Mouse (Mus musculus) CH12.LX (cell line): ENCODE measurements around the gene Ostm1. TPM values are rescaled to one million over a fixed set of nuclear protein-coding genes. Genes with fewer than 3 reads are reported as not detected.

Source experiments
- DNase-seq: peaks from one replicate; pipeline ENCODE4 v3.0.0-alpha.2; 2013; ENCODE audit errors: extremely low read depth
- H3K27ac ChIP-seq: 2 replicates; pipeline ENCODE4 v1.5.1; 2012; ENCODE audit warnings: low read depth, mild to moderate bottlenecking, control low read depth, moderate library complexity; ENCODE audit not compliant: insufficient read depth
- H3K27me3 ChIP-seq: replicated peaks from 2 replicates; pipeline ENCODE3; 2012; ENCODE audit warnings: inconsistent platforms
- H3K36me3 ChIP-seq, 2 experiments: replicated peaks in 1 of 2; 2 replicates each; pipeline versions ENCODE3 to v1.6.1; 2012; ENCODE audit warnings: inconsistent platforms in 1 of 2, low read length in 1 of 2, mild to moderate bottlenecking in 1 of 2, mixed read lengths in 1 of 2, moderate library complexity in 1 of 2; ENCODE audit not compliant: control insufficient read depth in 1 of 2, insufficient read depth in 1 of 2
- H3K4me1 ChIP-seq, 2 experiments: 2 replicates each; pipeline ENCODE4 v1.6.1; 2012; ENCODE audit warnings: inconsistent platforms in 1 of 2, moderate library complexity in 1 of 2; ENCODE audit not compliant: insufficient read depth in 2 of 2, control insufficient read depth in 1 of 2
- H3K4me2 ChIP-seq: 2 replicates; pipeline ENCODE4 v1.6.1; 2012; ENCODE audit warnings: low read depth, mild to moderate bottlenecking, control low read depth; ENCODE audit not compliant: poor library complexity, insufficient read depth, severe bottlenecking
- H3K4me3 ChIP-seq, 3 experiments: fragments of 150-350 bp in 1 of 3; sonication (generic) in 1 of 3; replicated peaks in 1 of 3; 2 replicates each; pipeline versions ENCODE3 to v1.5.1; 2011 to 2012; ENCODE audit warnings: low read depth in 2 of 3, low read length in 2 of 3, mild to moderate bottlenecking in 2 of 3, moderate library complexity in 2 of 3, control low read depth in 1 of 3, improper control_type of control experiment in 1 of 3, inconsistent platforms in 1 of 3, mixed read lengths in 1 of 3; ENCODE audit not compliant: poor library complexity in 1 of 3
- H3K79me2 ChIP-seq: replicated peaks from 2 replicates; pipeline ENCODE4 v1.6.1; 2012; ENCODE audit warnings: mild to moderate bottlenecking, moderate library complexity; ENCODE audit not compliant: control insufficient read depth, poor library complexity, insufficient read depth, severe bottlenecking; ENCODE audit errors: extremely low read depth
- H3K9ac ChIP-seq: 2 replicates; pipeline ENCODE4 v1.6.1; 2012; ENCODE audit warnings: low read depth, mild to moderate bottlenecking, control low read depth, moderate library complexity; ENCODE audit not compliant: insufficient read depth
- H3K9me3 ChIP-seq: replicated peaks from 2 replicates; pipeline ENCODE3; 2012; ENCODE audit warnings: low read length, inconsistent platforms, mixed read lengths
- BHLHE40 ChIP-seq: IDR thresholded peaks from 2 replicates; pipeline ENCODE4 v1.6.1; 2011; ENCODE audit warnings: mild to moderate bottlenecking, low read depth, low read length, improper control_type of control experiment
- CHD2 ChIP-seq: IDR thresholded peaks from 2 replicates; pipeline ENCODE4 v1.6.1; 2011; ENCODE audit warnings: low read length, improper control_type of control experiment
- CTCF ChIP-seq, 2 experiments: IDR thresholded peaks in 1 of 2; conservative IDR thresholded peaks in 1 of 2; 2 replicates each; pipeline ENCODE4 v1.5.1; 2011 to 2012; ENCODE audit warnings: low read depth in 2 of 2, low read length in 2 of 2, improper control_type of control experiment in 1 of 2, inconsistent platforms in 1 of 2, mild to moderate bottlenecking in 1 of 2, moderate library complexity in 1 of 2
- E2F4 ChIP-seq: IDR thresholded peaks from 2 replicates; pipeline ENCODE4 v1.6.1; 2011; ENCODE audit warnings: low read depth, low read length, improper control_type of control experiment; ENCODE audit not compliant: insufficient replicate concordance
- EP300 ChIP-seq: IDR thresholded peaks from 2 replicates; pipeline ENCODE4 v1.6.1; 2011; ENCODE audit warnings: low read length, improper control_type of control experiment
- ETS1 ChIP-seq: conservative IDR thresholded peaks from 2 replicates; pipeline ENCODE4 v1.6.1; 2012; ENCODE audit warnings: low read depth, mild to moderate bottlenecking, inconsistent platforms, low read length, improper control_type of control experiment, moderate library complexity
- HCFC1 ChIP-seq: IDR thresholded peaks from 2 replicates; pipeline ENCODE4 v1.6.1; 2012; ENCODE audit warnings: low read depth, mild to moderate bottlenecking, inconsistent platforms, low read length, improper control_type of control experiment
- IRF4 ChIP-seq: IDR thresholded peaks from 2 replicates; pipeline ENCODE4 v1.6.1; 2014; ENCODE audit warnings: low read depth, mild to moderate bottlenecking, inconsistent platforms, low read length, improper control_type of control experiment
- JUN ChIP-seq: IDR thresholded peaks from 2 replicates; pipeline ENCODE4 v1.6.1; 2011; ENCODE audit warnings: low read depth, mild to moderate bottlenecking, low read length, improper control_type of control experiment, moderate library complexity; ENCODE audit not compliant: insufficient read depth
- JUND ChIP-seq: conservative IDR thresholded peaks from 2 replicates; pipeline ENCODE4 v1.6.1; 2011; ENCODE audit warnings: low read depth, low read length, improper control_type of control experiment
- KAT2A ChIP-seq: IDR thresholded peaks from 2 replicates; pipeline ENCODE4 v1.6.1; 2012; ENCODE audit warnings: low read length, improper control_type of control experiment, inconsistent platforms; ENCODE audit not compliant: insufficient replicate concordance
- MAFK ChIP-seq: IDR thresholded peaks from 2 replicates; pipeline ENCODE4 v1.6.1; 2011; ENCODE audit warnings: low read length, improper control_type of control experiment; ENCODE audit not compliant: insufficient replicate concordance
- MAX ChIP-seq: IDR thresholded peaks from 2 replicates; pipeline ENCODE4 v1.6.1; 2011; ENCODE audit warnings: low read length, improper control_type of control experiment
- MAZ ChIP-seq: IDR thresholded peaks from 2 replicates; pipeline ENCODE4 v1.6.1; 2012; ENCODE audit warnings: low read depth, mild to moderate bottlenecking, inconsistent platforms, low read length, improper control_type of control experiment, moderate library complexity
- MXI1 ChIP-seq: IDR thresholded peaks from 2 replicates; pipeline ENCODE4 v1.6.1; 2011; ENCODE audit warnings: mild to moderate bottlenecking, low read depth, low read length, improper control_type of control experiment
- PAX5 ChIP-seq: IDR thresholded peaks from 2 replicates; pipeline ENCODE4 v1.6.1; 2012; ENCODE audit warnings: low read length, inconsistent platforms, mixed read lengths
- POLR2AphosphoS2 ChIP-seq: IDR thresholded peaks from 2 replicates; pipeline ENCODE4 v1.6.1; 2011; ENCODE audit warnings: low read depth, low read length, improper control_type of control experiment
- SMC3 ChIP-seq: IDR thresholded peaks from 2 replicates; pipeline ENCODE4 v1.6.1; 2011; ENCODE audit warnings: low read depth, low read length, improper control_type of control experiment
- TBP ChIP-seq: conservative IDR thresholded peaks from 2 replicates; pipeline ENCODE4 v1.6.1; 2011; ENCODE audit warnings: low read depth, low read length, improper control_type of control experiment
- TCF12 ChIP-seq: IDR thresholded peaks from 2 replicates; pipeline ENCODE4 v1.6.1; 2014; ENCODE audit warnings: low read depth, mild to moderate bottlenecking, inconsistent platforms, low read length, improper control_type of control experiment
- UBTF ChIP-seq: IDR thresholded peaks from 2 replicates; pipeline ENCODE4 v1.6.1; 2012; ENCODE audit warnings: low read depth, mild to moderate bottlenecking, inconsistent platforms, low read length, improper control_type of control experiment, moderate library complexity
- ZC3H11A ChIP-seq: IDR thresholded peaks from 2 replicates; pipeline ENCODE4 v1.6.1; 2012; ENCODE audit warnings: low read depth, mild to moderate bottlenecking, inconsistent platforms, low read length, improper control_type of control experiment
- ZKSCAN1 ChIP-seq: IDR thresholded peaks from 2 replicates; pipeline ENCODE4 v1.6.1; 2012; ENCODE audit warnings: low read depth, inconsistent platforms, low read length, improper control_type of control experiment, borderline replicate concordance
- dilution Hi-C: fragments of 300-500 bp; cut with MboI; formaldehyde crosslinking; loops from 2 replicates; pipeline ENCODE4 v1.14.3; 2020; ENCODE audit warnings: low sequenced_read_pairs; ENCODE audit not compliant: extremely low pct_unique_long_range_greater_than_20kb, extremely low pct_ligation_motif_present
- in situ Hi-C: fragments of 300-500 bp; cut with MboI; formaldehyde crosslinking; loops from 3 replicates; pipeline ENCODE4 v1.14.3; 2019; ENCODE audit warnings: low sequenced_read_pairs, low pct_ligation_motif_present, low pct_unique_long_range_greater_than_20kb, mixed read lengths
- polyA plus RNA-seq: library from polyadenylated mRNA; unstranded; fragments of >175 nt; gene quantifications from 2 replicates; pipeline ENCODE4 v1.2.1, GENCODE M21; 2012; ENCODE audit warnings: low read depth; ENCODE audit not compliant: insufficient read length
- total RNA-seq, 2 experiments: library from RNA; depleted of rRNA; stranded (reverse); fragments of 300-350 nt in 1 of 2; fragments of >200 nt in 1 of 2; gene quantifications; 2 replicates each; pipeline ENCODE4 v1.2.3; 2012 to 2014

Gene Ostm1
- total and polyA plus RNA-seq, 3 experiments: 19.4 to 30.2 (median 19.4) TPM

DNA sequence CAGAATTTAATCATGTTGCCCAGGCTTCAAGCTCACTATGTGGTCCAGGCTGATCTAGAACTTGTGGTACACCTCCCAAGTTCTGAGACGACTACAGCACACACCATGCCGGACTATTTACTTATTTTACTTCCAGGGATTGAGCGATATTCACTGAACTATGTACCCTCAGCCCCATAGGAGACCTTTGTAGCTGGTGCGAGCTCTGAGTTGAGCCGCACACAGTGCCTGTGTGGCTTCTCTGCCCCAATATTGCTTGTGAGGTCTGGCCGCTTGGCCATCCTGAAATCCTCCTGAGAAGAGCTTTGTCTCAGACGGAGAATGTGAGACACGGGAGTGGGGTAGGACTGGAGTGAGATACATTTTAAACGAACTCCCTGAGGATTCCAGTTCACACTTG lies 31.1 kb downstream of the Ostm1 start:
- in situ Hi-C loops: no loop called here
- no peak for TF ChIP-seq PAX5
- no peak for TF ChIP-seq ETS1
- no peak for TF ChIP-seq MAFK
- no peak for TF ChIP-seq JUND
- no peak for TF ChIP-seq JUN
- H3K79me2 ChIP-seq: no peaks in the 10 kb centered on the region

DNA sequence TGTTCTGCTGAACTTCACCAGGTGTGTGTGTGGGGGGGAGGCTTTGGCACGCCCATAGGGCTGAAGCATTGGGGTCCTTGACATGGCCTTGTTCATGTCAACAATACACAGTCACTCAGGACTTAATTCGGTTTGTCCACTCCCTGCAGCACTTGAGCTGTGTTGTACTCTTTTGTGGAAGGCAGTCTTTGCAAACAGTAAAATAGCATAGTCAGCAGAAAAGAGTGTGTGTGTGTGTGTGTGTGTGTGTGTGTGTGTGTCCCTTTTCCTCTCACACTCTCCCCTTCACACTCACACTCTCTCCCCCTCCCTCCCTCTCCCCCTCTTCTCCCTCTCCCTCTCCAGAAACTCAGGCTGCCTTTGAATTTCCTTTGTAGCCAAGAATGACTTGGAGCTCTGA lies 34.7 kb downstream of the Ostm1 start:
- Histone ChIP-seq H3K27me3 (no peaks in the 10 kb centered on the region), H3K27ac (no peak overlapping the region), H3K79me2 (no peaks in the 10 kb centered on the region), H3K4me3 (no peak overlapping the region), H3K4me2 (no peak overlapping the region), H3K9ac (no peak overlapping the region), H3K9me3 (no peaks in the 10 kb centered on the region), H3K36me3 (no peaks in the 10 kb centered on the region), H3K4me1 (peaks cover 0 to 13% of the 10 kb centered on the region in 2 experiments; a peak in 2 of 4 replicates)
- TF ChIP-seq MAFK (peak; percentile 64; the same call in 1 of the 2 replicates), ZKSCAN1 (no peak), CTCF (conservative IDR thresholded peaks at IDR 0.05 in 1 of 2, IDR thresholded peaks at IDR 0.05 in 1 of 2; ENCODE audit: low read depth in 2 of 2, low read length in 2 of 2) (no peak)
- no peak for DNase-seq
- dilution Hi-C loops (no loop called here), in situ Hi-C loops (no loop called here)

More for the DNA sequence above, 31.1 kb downstream of the Ostm1 start:
- no peak for DNase-seq
- dilution Hi-C loops: no loop called here
- no peak overlapping the region for H3K4me2 ChIP-seq
- no peaks in the 10 kb centered on the region for H3K9me3 ChIP-seq
- H3K27ac ChIP-seq: no peak overlapping the region
- no peaks in the 10 kb centered on the region for H3K36me3 ChIP-seq
- no peaks in the 10 kb centered on the region for H3K27me3 ChIP-seq
- H3K9ac ChIP-seq: no peak overlapping the region
- no peak overlapping the region for H3K4me3 ChIP-seq
- peaks cover 0 to 13% of the 10 kb centered on the region in 2 experiments; a peak in 2 of 4 replicates for H3K4me1 ChIP-seq

DNA sequence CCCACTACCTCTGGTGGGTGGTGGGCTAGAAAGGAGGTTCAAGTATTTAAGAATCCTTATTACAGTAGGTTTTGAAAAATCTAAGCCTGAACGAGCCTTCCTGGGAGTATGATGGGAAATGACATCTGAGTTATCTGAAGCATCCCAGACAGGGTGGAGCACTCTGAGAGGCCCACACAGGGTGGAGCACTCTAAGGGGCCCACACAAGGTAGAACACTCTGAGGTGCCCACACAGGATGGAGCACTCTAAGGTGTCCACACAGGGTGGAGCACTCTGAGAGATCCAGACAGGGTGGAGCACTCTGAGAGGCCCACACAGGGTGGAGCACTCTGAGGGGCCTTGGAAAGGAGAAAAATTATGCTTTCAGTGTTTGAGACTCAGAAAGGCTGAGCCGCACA lies 42.3 kb downstream of the Ostm1 start:
- DNase-seq: no peak
- H3K27me3 ChIP-seq: no peaks in the 10 kb centered on the region
- dilution Hi-C loops: no loop called here
- no peaks in the 10 kb centered on the region for H3K79me2 ChIP-seq
- TF ChIP-seq E2F4 (no peak), BHLHE40 (no peak), POLR2AphosphoS2 (no peak), ZC3H11A (no peak), JUND (no peak), EP300 (no peak), MAX (no peak), HCFC1 (no peak), MXI1 (no peak), MAZ (no peak), ZKSCAN1 (no peak), CTCF (conservative IDR thresholded peaks at IDR 0.05 in 1 of 2, IDR thresholded peaks at IDR 0.05 in 1 of 2; ENCODE audit: low read depth in 2 of 2, low read length in 2 of 2) (no peak), SMC3 (no peak), TBP (no peak), IRF4 (no peak), CHD2 (no peak), UBTF (no peak), TCF12 (no peak), KAT2A (no peak), MAFK (no peak)
- H3K9ac ChIP-seq: no peak overlapping the region
- no peaks in the 10 kb centered on the region for H3K4me1 ChIP-seq
- H3K4me3 ChIP-seq: no peak overlapping the region
- in situ Hi-C loops: no loop called here
- H3K9me3 ChIP-seq: no peaks in the 10 kb centered on the region
- no peak overlapping the region for H3K4me2 ChIP-seq
- no peak overlapping the region for H3K27ac ChIP-seq
- no peaks in the 10 kb centered on the region for H3K36me3 ChIP-seq
